Mouse (Mus musculus): ENCODE measurements around the gene Tnrc18. TPM values are rescaled to one million over a fixed set of nuclear protein-coding genes. Genes with fewer than 3 reads are reported as not detected.
"Not testable (repeated sequence)": the region's sequence is repeated elsewhere in the genome, so short reads cannot be mapped to it uniquely, and the experiment has no call there.

Gene Tnrc18
- total and polyA plus RNA-seq, 2 experiments, result 4.0 to 17.8 TPM

DNA sequence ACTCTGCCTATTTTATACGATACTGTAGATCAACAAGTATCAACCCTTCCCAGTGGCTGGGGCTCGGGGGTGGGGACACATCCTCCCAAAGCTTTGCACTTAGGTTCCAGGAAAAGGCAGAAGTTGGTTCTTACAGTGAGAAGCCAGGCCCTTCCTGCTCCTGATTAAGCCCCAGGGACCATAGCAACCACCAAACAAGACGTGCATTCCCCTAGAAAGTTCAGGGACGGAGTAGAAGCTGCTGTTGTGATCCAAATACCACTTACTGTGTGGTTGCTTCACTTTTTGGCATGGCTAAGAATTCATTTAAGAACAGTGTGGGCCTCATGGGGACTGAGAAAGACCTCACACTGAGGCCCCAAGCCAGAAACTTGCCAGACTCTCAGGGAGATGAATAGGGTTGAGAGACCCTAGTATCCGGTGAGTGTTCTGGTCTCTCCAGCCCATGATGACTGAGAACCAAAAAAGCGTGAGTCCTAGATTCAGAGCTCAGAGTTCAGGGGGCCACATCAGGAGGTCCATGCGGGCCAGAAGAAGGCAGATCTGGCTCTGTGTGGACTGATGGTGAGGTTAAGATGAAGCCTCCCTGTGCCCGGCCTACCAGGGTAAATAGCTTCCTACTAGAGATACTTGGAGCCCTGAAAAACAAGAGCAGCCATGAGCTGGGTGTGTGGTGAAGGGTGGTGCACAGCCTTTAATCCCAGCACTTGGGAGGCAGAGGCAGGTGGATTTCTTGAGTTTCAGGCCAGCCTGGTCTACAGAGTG is 24.1 kb upstream of the Tnrc18 start:
- H3K79me2 ChIP-seq (ENCODE audit: control insufficient read depth, insufficient read depth, low read length), result no peaks in the 10 kb centered on the region
- H3K9ac ChIP-seq (ENCODE audit: low read depth, low read length), result no peak overlapping the region
- no peak overlapping the region for H3K4me3 ChIP-seq (ENCODE audit: insufficient read depth, low read depth, low read length)
- TF ChIP-seq CTCF (IDR thresholded peaks at IDR 0.05; ENCODE audit: low read depth, low read length) (no peak), POLR2A (IDR thresholded peaks at IDR 0.05; ENCODE audit: extremely low read depth, insufficient read depth, low read length) (no peak)
- WGBS, result 78% methylated on average over 8 of the region's 8 CpGs
- H3K27ac ChIP-seq (replicated peaks; ENCODE audit: insufficient read depth, low read depth, low read length), result no peak overlapping the region
- no peaks in the 10 kb centered on the region for H3K36me3 ChIP-seq (ENCODE audit: control insufficient read depth, insufficient read depth, low read length)
- DNase-seq (ENCODE audit: extremely low read depth, low read depth, low spot score), result no peak
- no peaks in the 10 kb centered on the region for H3K27me3 ChIP-seq (ENCODE audit: control insufficient read depth, insufficient read depth, low read length)
- no peaks in the 10 kb centered on the region for H3K4me1 ChIP-seq (ENCODE audit: control insufficient read depth, insufficient read depth, low read length)

DNA sequence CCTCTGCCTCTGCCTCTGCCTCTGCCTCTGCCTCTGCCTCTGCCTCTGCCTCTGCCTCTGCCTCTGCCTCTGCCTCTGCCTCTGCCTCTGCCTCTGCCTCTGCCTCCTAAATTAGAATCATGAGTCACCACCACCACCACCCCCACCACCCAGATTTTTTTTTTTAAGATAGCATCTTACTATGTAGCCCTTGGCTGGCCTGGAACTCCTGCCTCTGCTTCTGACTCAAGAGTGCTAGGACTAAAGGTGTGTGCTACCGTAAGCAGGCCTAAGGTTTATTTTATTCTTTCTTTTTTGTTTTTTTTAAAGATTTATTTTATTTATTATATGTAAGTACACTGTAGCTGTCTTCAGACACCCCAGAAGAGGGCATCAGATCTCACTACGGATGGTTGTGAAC is 20.0 kb upstream of the Tnrc18 start:
- not testable (repeated sequence) for H3K9ac ChIP-seq (ENCODE audit: low read depth, low read length); DNase-seq (ENCODE audit: extremely low read depth, low read depth, low spot score); H3K4me1 ChIP-seq (ENCODE audit: control insufficient read depth, insufficient read depth, low read length); H3K4me3 ChIP-seq (ENCODE audit: insufficient read depth, low read depth, low read length); H3K79me2 ChIP-seq (ENCODE audit: control insufficient read depth, insufficient read depth, low read length); H3K36me3 ChIP-seq (ENCODE audit: control insufficient read depth, insufficient read depth, low read length); H3K27ac ChIP-seq (replicated peaks; ENCODE audit: insufficient read depth, low read depth, low read length); H3K27me3 ChIP-seq (ENCODE audit: control insufficient read depth, insufficient read depth, low read length)
- WGBS, result 98% methylated on average over 2 of the region's 2 CpGs

DNA sequence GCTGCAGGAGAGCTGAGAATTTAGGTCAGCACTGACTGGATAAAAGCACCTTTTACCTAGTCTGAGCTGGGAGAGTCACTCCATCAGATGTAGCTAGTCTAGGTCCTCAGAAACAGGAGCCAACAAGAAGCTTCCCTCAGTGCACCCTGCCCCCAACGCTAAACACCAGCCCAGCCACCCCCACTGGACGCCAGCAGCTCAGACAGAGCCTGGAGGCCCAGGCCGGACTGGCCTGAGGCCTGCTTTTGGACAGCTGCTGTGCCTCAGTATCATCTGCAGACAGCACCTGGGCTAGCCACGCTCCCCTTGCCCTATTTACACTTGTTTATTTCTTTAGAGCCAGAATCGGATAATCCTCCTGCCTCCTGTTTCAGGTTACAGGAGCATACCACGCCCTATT is 19.4 kb upstream of the Tnrc18 start:
- 89% methylated on average over 6 of the region's 6 CpGs for WGBS
- DNase-seq (ENCODE audit: extremely low read depth, low read depth, low spot score), result no peak

DNA sequence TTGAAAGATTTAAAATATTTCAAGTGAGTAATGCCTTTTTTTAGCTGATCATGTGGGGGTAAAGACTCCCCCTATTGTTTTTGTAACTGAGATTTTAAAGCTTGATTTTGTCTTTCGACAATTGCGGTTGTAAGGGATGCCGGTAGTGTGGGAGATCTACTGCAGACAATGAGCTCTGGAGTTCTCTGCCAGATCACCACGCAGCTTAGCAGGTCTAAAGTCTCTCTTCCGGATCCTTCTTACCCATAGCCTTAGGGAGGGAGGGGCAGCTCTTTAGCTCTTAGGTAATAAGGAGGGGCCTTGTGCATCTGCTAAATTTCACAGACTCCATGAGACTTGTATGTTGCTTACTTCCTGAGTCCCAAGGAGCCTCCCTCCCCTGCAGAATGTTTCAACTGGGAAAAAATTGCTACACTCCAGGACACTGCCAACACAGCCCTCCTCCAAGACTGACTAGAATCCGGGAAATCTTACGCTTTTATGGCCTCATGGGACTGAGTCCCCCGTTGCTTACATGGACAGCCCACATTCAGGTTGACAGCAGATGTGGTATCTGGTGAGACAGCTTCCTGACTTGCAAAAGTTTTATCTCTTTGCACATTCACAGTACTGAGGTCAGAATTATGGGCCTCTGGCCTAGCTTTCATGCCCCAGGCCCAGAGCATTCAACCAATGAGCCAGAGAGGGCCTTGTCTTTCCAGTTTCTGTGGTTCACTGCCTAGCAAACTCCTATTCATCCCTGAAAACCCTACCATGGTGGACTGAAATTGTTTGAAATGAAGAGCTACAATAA is 16.4 kb upstream of the Tnrc18 start:
- WGBS, result 87% methylated on average over 8 of the region's 8 CpGs
- DNase-seq (ENCODE audit: extremely low read depth, low read depth, low spot score), result no peak
- H3K79me2 ChIP-seq (ENCODE audit: control insufficient read depth, insufficient read depth, low read length), result no peaks in the 10 kb centered on the region
- no peak overlapping the region for H3K9ac ChIP-seq (ENCODE audit: low read depth, low read length)
- TF ChIP-seq CTCF (IDR thresholded peaks at IDR 0.05; ENCODE audit: low read depth, low read length) (no peak), POLR2A (IDR thresholded peaks at IDR 0.05; ENCODE audit: extremely low read depth, insufficient read depth, low read length) (no peak)
- H3K4me3 ChIP-seq (ENCODE audit: insufficient read depth, low read depth, low read length), result no peak overlapping the region
- H3K4me1 ChIP-seq (ENCODE audit: control insufficient read depth, insufficient read depth, low read length), result no peaks in the 10 kb centered on the region
- H3K27me3 ChIP-seq (ENCODE audit: control insufficient read depth, insufficient read depth, low read length), result no peaks in the 10 kb centered on the region
- H3K36me3 ChIP-seq (ENCODE audit: control insufficient read depth, insufficient read depth, low read length), result no peaks in the 10 kb centered on the region
- no peak overlapping the region for H3K27ac ChIP-seq (replicated peaks; ENCODE audit: insufficient read depth, low read depth, low read length)

More for the DNA sequence above, 19.4 kb upstream of the Tnrc18 start:
- H3K79me2 ChIP-seq (ENCODE audit: control insufficient read depth, insufficient read depth, low read length), result no peaks in the 10 kb centered on the region
- H3K27ac ChIP-seq (replicated peaks; ENCODE audit: insufficient read depth, low read depth, low read length), result no peak overlapping the region
- no peaks in the 10 kb centered on the region for H3K27me3 ChIP-seq (ENCODE audit: control insufficient read depth, insufficient read depth, low read length)
- TF ChIP-seq POLR2A (IDR thresholded peaks at IDR 0.05; ENCODE audit: extremely low read depth, insufficient read depth, low read length), result no peak
- no peak for TF ChIP-seq CTCF (IDR thresholded peaks at IDR 0.05; ENCODE audit: low read depth, low read length)
- H3K36me3 ChIP-seq (ENCODE audit: control insufficient read depth, insufficient read depth, low read length), result no peaks in the 10 kb centered on the region
- no peak overlapping the region for H3K9ac ChIP-seq (ENCODE audit: low read depth, low read length)
- H3K4me1 ChIP-seq (ENCODE audit: control insufficient read depth, insufficient read depth, low read length), result no peaks in the 10 kb centered on the region
- H3K4me3 ChIP-seq (ENCODE audit: insufficient read depth, low read depth, low read length), result no peak overlapping the region

DNA sequence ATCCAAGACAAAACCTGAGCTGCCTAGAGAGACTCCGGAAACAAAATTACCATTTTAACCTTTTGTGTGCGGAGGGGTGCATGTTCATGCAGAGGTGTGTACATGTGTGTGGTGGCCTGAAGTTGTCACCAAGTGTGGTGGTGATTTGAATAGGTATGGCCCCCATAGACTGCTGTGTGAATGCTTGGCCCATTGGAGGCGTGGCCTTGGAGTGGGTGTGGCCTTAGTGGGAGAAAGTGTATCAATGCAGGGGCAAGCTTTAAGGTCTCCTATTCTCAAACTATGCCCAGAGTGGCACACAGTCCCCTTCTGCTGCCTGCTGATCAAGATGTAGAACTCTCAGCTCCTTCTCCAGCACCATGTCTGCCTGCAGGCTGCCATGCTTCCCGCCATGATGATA is 8.7 kb upstream of the Tnrc18 start:
- Histone ChIP-seq H3K4me1 (ENCODE audit: control insufficient read depth, insufficient read depth, low read length) (peaks cover 6% of the 10 kb centered on the region), H3K27ac (replicated peaks; ENCODE audit: insufficient read depth, low read depth, low read length) (no peak overlapping the region), H3K27me3 (ENCODE audit: control insufficient read depth, insufficient read depth, low read length) (no peaks in the 10 kb centered on the region), H3K4me3 (ENCODE audit: insufficient read depth, low read depth, low read length) (no peak overlapping the region), H3K36me3 (ENCODE audit: control insufficient read depth, insufficient read depth, low read length) (no peaks in the 10 kb centered on the region), H3K79me2 (ENCODE audit: control insufficient read depth, insufficient read depth, low read length) (no peaks in the 10 kb centered on the region), H3K9ac (ENCODE audit: low read depth, low read length) (no peak overlapping the region)
- no peak for DNase-seq (ENCODE audit: extremely low read depth, low read depth, low spot score)
- 90% methylated on average over 4 of the region's 4 CpGs for WGBS
- TF ChIP-seq CTCF (IDR thresholded peaks at IDR 0.05; ENCODE audit: low read depth, low read length) (no peak), POLR2A (IDR thresholded peaks at IDR 0.05; ENCODE audit: extremely low read depth, insufficient read depth, low read length) (no peak)

DNA sequence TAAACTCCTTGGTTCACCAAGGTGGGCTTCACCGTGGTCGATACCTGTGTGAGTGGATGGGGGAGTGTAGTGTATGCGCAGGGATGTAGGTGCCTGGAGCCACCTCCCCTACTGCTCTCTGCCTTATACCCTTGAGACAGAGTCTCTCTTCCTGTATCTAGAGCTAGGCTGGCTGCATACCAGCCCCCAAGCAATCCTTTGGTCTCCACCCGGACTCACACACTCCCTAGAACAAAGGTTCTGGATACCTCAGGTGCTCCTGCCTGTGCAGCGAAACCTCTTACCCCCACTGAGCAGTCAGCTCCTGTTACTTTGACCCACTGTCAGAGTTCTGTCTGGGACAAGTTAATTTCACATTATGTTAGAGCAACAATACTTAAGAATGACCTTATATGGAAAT is 8.2 kb upstream of the Tnrc18 start:
- H3K27ac ChIP-seq (replicated peaks; ENCODE audit: insufficient read depth, low read depth, low read length), result no peak overlapping the region
- peaks cover 6% of the 10 kb centered on the region for H3K4me1 ChIP-seq (ENCODE audit: control insufficient read depth, insufficient read depth, low read length)
- H3K27me3 ChIP-seq (ENCODE audit: control insufficient read depth, insufficient read depth, low read length), result no peaks in the 10 kb centered on the region
- no peaks in the 10 kb centered on the region for H3K36me3 ChIP-seq (ENCODE audit: control insufficient read depth, insufficient read depth, low read length)
- 79% methylated on average over 5 of the region's 5 CpGs for WGBS
- no peak for DNase-seq (ENCODE audit: extremely low read depth, low read depth, low spot score)
- H3K9ac ChIP-seq (ENCODE audit: low read depth, low read length), result no peak overlapping the region
- TF ChIP-seq POLR2A (IDR thresholded peaks at IDR 0.05; ENCODE audit: extremely low read depth, insufficient read depth, low read length) (no peak), CTCF (IDR thresholded peaks at IDR 0.05; ENCODE audit: low read depth, low read length) (no peak)
- no peak overlapping the region for H3K4me3 ChIP-seq (ENCODE audit: insufficient read depth, low read depth, low read length)
- no peaks in the 10 kb centered on the region for H3K79me2 ChIP-seq (ENCODE audit: control insufficient read depth, insufficient read depth, low read length)
